Mouse (Mus musculus) embryonic facial prominence, embryonic 10.5 days (tissue): ENCODE measurements around the gene Taok2. TPM values are rescaled to one million over a fixed set of nuclear protein-coding genes. Genes with fewer than 3 reads are reported as not detected.
"Not testable (repeated sequence)": the region's sequence is repeated elsewhere in the genome, so short reads cannot be mapped to it uniquely, and the experiment has no call there.

Experiments used
- DNase-seq: peaks from one replicate; pipeline ENCODE4 v3.0.0-alpha.2; 2017; ENCODE audit warnings: low spot score
- H3K27ac ChIP-seq: fragments of 300-500 bp; sonication (generic); replicated peaks from 2 replicates; pipeline ENCODE4 v1.5.1; 2016; ENCODE audit warnings: mild to moderate bottlenecking
- H3K27me3 ChIP-seq: fragments of 300-500 bp; sonication (generic); replicated peaks from 2 replicates; pipeline ENCODE4 v1.6.1; 2016; ENCODE audit warnings: low read depth, mild to moderate bottlenecking; ENCODE audit not compliant: poor library complexity, severe bottlenecking
- H3K36me3 ChIP-seq: fragments of 300-500 bp; sonication (generic); replicated peaks from 2 replicates; pipeline ENCODE4 v1.6.1; 2016; ENCODE audit warnings: mild to moderate bottlenecking, moderate library complexity
- H3K4me1 ChIP-seq: fragments of 300-500 bp; sonication (generic); 2 replicates; pipeline ENCODE4 v1.6.1; 2016
- H3K4me3 ChIP-seq: fragments of 300-500 bp; sonication (generic); 2 replicates; pipeline ENCODE4 v1.5.1; 2016; ENCODE audit warnings: mild to moderate bottlenecking, moderate library complexity
- H3K9me3 ChIP-seq: fragments of 300-500 bp; sonication (generic); 2 replicates; pipeline ENCODE4 v1.6.1; 2016; ENCODE audit warnings: mild to moderate bottlenecking
- WGBS: fragments of 180-500 bp; shearing (Covaris S2); methylation state at CpG from one replicate; pipeline ENCODE4 v1.1.7; 2016; 5-methylcytosine and 5-hydroxymethylcytosine counted together
- polyA plus RNA-seq: library from polyadenylated mRNA; unstranded; fragments of >200 nt; fragmentation: Nextera tagmentation; extraction: Ambion mirVana; gene quantifications from 2 replicates; pipeline ENCODE4 v1.2.1, GENCODE M21; 2016

The Taok2 gene
- 55.3 and 56.9 TPM in 2 replicates for polyA plus RNA-seq

- WGBS: under 1% methylated on average over 56 of the region's 56 CpGs
- peaks cover 42% of the 10 kb centered on the region for H3K4me1 ChIP-seq
Measured at GRCm38 (mm10) chr7:126884286-126885164, at the start of gene Taok2. Taok2 (minus strand) TSS chr7:126884703.

GRCm38 (mm10) chr7:126932652-126933051 lies 48.1 kb upstream of the Taok2 start:
- peaks cover 2% of the 10 kb centered on the region; the same call in 1 of the 2 replicates for H3K9me3 ChIP-seq
- no peak for DNase-seq
- no peak overlapping the region for H3K4me3 ChIP-seq
- H3K4me1 ChIP-seq: peaks cover 21% of the 10 kb centered on the region
- peaks cover 76% of the 10 kb centered on the region for H3K36me3 ChIP-seq
- 76% methylated on average over 2 of the region's 2 CpGs for WGBS
- H3K27ac ChIP-seq: no peak overlapping the region
- H3K27me3 ChIP-seq: no peaks in the 10 kb centered on the region

More at GRCm38 (mm10) chr7:126884286-126885164, at the start of gene Taok2:
- no peaks in the 10 kb centered on the region for H3K27me3 ChIP-seq
- H3K36me3 ChIP-seq: peaks cover 20% of the 10 kb centered on the region
- peak within 1 kb of the TSS; percentile 92 for H3K27ac ChIP-seq
- H3K9me3 ChIP-seq: no peaks in the 10 kb centered on the region
- DNase-seq: peak; percentile 100
- peak within 1 kb of the TSS; percentile 90 for H3K4me3 ChIP-seq

GRCm38 (mm10) chr7:126929046-126929445 lies 44.5 kb upstream of the Taok2 start:
- H3K36me3 ChIP-seq: peaks cover 41% of the 10 kb centered on the region
- H3K27me3 ChIP-seq: no peaks in the 10 kb centered on the region
- no peaks in the 10 kb centered on the region for H3K9me3 ChIP-seq
- peaks cover 21% of the 10 kb centered on the region for H3K4me1 ChIP-seq
- H3K27ac ChIP-seq: peak overlapping the region; percentile 88
- WGBS: under 1% methylated on average over 27 of the region's 27 CpGs
- H3K4me3 ChIP-seq: peak overlapping the region; percentile 86
- DNase-seq: no peak

GRCm38 (mm10) chr7:126928384-126929037 lies 44.0 kb upstream of the Taok2 start, which contains the start of gene Kctd13:
Kctd13 (plus strand) TSS chr7:126928879.
- H3K9me3 ChIP-seq: no peaks in the 10 kb centered on the region
- H3K27me3 ChIP-seq: no peaks in the 10 kb centered on the region
- peak; percentile 94 for DNase-seq
- H3K27ac ChIP-seq: peak within 1 kb of the TSS; percentile 88
- peak within 1 kb of the TSS; percentile 86 for H3K4me3 ChIP-seq
- peaks cover 21% of the 10 kb centered on the region for H3K4me1 ChIP-seq
- H3K36me3 ChIP-seq: peaks cover 35% of the 10 kb centered on the region
- 4% methylated on average over 56 of the region's 56 CpGs for WGBS

- Histone ChIP-seq H3K4me3 (no peak overlapping the region), H3K27ac (no peak overlapping the region), H3K4me1 (peaks cover 25% of the 10 kb centered on the region), H3K27me3 (no peaks in the 10 kb centered on the region), H3K9me3 (no peaks in the 10 kb centered on the region), H3K36me3 (peaks cover 13% of the 10 kb centered on the region)
- 52% methylated on average over 3 of the region's 3 CpGs for WGBS
- DNase-seq: no peak
Measured at GRCm38 (mm10) chr7:126926299-126926698, 41.8 kb upstream of the Taok2 start.

GRCm38 (mm10) chr7:126923999-126924398 lies 39.5 kb upstream of the Taok2 start:
- no peaks in the 10 kb centered on the region for H3K36me3 ChIP-seq
- H3K4me3 ChIP-seq: no peak overlapping the region
- WGBS: 79% methylated on average over 5 of the region's 5 CpGs
- DNase-seq: no peak
- H3K9me3 ChIP-seq: no peaks in the 10 kb centered on the region
- H3K27me3 ChIP-seq: no peaks in the 10 kb centered on the region
- peaks cover 11% of the 10 kb centered on the region for H3K4me1 ChIP-seq
- H3K27ac ChIP-seq: peak overlapping the region; percentile 63

GRCm38 (mm10) chr7:126922624-126923060 lies 38.1 kb upstream of the Taok2 start, which contains the start of gene Tmem219:
Tmem219 (minus strand) TSS chr7:126922917.
- 71% methylated on average over 5 of the region's 5 CpGs for WGBS
- H3K9me3 ChIP-seq: no peaks in the 10 kb centered on the region
- no peaks in the 10 kb centered on the region for H3K27me3 ChIP-seq
- H3K36me3 ChIP-seq: no peaks in the 10 kb centered on the region
- DNase-seq: no peak
- H3K4me1 ChIP-seq: peaks cover 10% of the 10 kb centered on the region
- peak within 1 kb of the TSS; percentile 39 for H3K4me3 ChIP-seq
- peak within 1 kb of the TSS; percentile 72 for H3K27ac ChIP-seq

- peak overlapping the region; percentile 72 for H3K27ac ChIP-seq
- no peaks in the 10 kb centered on the region for H3K9me3 ChIP-seq
- peaks cover 11% of the 10 kb centered on the region for H3K4me1 ChIP-seq
- no peaks in the 10 kb centered on the region for H3K27me3 ChIP-seq
- DNase-seq: no peak
- 75% methylated on average over 2 of the region's 2 CpGs for WGBS
- H3K36me3 ChIP-seq: no peaks in the 10 kb centered on the region
- H3K4me3 ChIP-seq: no peak overlapping the region; the same call in 1 of the 2 replicates
Measured at GRCm38 (mm10) chr7:126921563-126921962, 37.1 kb upstream of the Taok2 start.

GRCm38 (mm10) chr7:126919973-126920372 lies 35.5 kb upstream of the Taok2 start:
- Histone ChIP-seq H3K36me3 (no peaks in the 10 kb centered on the region), H3K9me3 (no peaks in the 10 kb centered on the region), H3K27me3 (no peaks in the 10 kb centered on the region), H3K4me3 (no peak overlapping the region), H3K4me1 (peaks cover 11% of the 10 kb centered on the region), H3K27ac (no peak overlapping the region)
- 85% methylated on average over 4 of the region's 4 CpGs for WGBS
- no peak for DNase-seq

GRCm38 (mm10) chr7:126918356-126918755 lies 33.9 kb upstream of the Taok2 start:
- not testable (repeated sequence) for H3K4me3 ChIP-seq, H3K27ac ChIP-seq, H3K36me3 ChIP-seq, DNase-seq, H3K27me3 ChIP-seq, H3K9me3 ChIP-seq
- peaks cover 11% of the 10 kb centered on the region for H3K4me1 ChIP-seq
- WGBS: 46% methylated on average over 4 of the region's 4 CpGs

GRCm38 (mm10) chr7:126914844-126915243 lies 30.3 kb upstream of the Taok2 start:
- Histone ChIP-seq H3K4me3 (no peak overlapping the region), H3K27me3 (no peaks in the 10 kb centered on the region), H3K27ac (no peak overlapping the region), H3K36me3 (no peaks in the 10 kb centered on the region), H3K4me1 (peaks cover 4% of the 10 kb centered on the region; the same call in 1 of the 2 replicates), H3K9me3 (no peaks in the 10 kb centered on the region)
- WGBS: 85% methylated on average over 3 of the region's 3 CpGs
- DNase-seq: no peak

GRCm38 (mm10) chr7:126905590-126905989 lies 21.1 kb upstream of the Taok2 start:
- no peak for DNase-seq
- H3K36me3 ChIP-seq: no peaks in the 10 kb centered on the region
- H3K9me3 ChIP-seq: no peaks in the 10 kb centered on the region
- no peaks in the 10 kb centered on the region for H3K4me1 ChIP-seq
- H3K27ac ChIP-seq: no peak overlapping the region
- H3K4me3 ChIP-seq: no peak overlapping the region
- 74% methylated on average over 3 of the region's 3 CpGs for WGBS
- no peaks in the 10 kb centered on the region for H3K27me3 ChIP-seq
